Mouse (Mus musculus): ENCODE measurements around the gene Dock4.

Dock4 gene

GRCm38 (mm10) chr12:40559103-40559502, 113.4 kb downstream of the Dock4 start:
- ATAC-seq (ENCODE audit: insufficient number of reproducible peaks, low FRiP score, low TSS enrichment): no peak

DNA sequence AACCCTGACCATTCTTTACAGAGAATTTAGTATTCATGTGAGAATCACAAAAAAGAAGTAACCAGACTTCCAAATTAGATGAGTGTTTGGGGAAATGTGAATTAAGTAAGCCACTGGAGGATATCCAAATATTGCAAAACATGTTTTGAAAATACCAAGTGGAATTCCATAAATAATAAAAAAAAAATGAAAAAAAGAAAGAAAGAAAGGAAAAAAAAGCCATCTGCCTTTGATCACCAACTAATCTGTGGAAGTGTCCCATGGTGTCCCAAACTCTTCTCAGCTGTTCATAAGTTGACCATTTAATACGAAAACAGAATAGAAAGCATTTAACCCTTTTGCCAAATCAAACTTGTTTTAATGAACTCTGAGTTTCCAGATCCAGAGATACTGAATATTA, 118.0 kb downstream of the Dock4 start:
- ATAC-seq (ENCODE audit: insufficient number of reproducible peaks, low FRiP score, low TSS enrichment): no peak

- no peak for ATAC-seq (ENCODE audit: insufficient number of reproducible peaks, low FRiP score, low TSS enrichment)
Measured at GRCm38 (mm10) chr12:40564261-40564660, 118.5 kb downstream of the Dock4 start.

- ATAC-seq (ENCODE audit: insufficient number of reproducible peaks, low FRiP score, low TSS enrichment): no peak
Measured at GRCm38 (mm10) chr12:40568365-40568885, 122.7 kb downstream of the Dock4 start.

- no peak for ATAC-seq (ENCODE audit: insufficient number of reproducible peaks, low FRiP score, low TSS enrichment)
Measured at GRCm38 (mm10) chr12:40568971-40569968, 123.5 kb downstream of the Dock4 start.

GRCm38 (mm10) chr12:40570250-40570649, 124.5 kb downstream of the Dock4 start:
- no peak for ATAC-seq (ENCODE audit: insufficient number of reproducible peaks, low FRiP score, low TSS enrichment)

DNA sequence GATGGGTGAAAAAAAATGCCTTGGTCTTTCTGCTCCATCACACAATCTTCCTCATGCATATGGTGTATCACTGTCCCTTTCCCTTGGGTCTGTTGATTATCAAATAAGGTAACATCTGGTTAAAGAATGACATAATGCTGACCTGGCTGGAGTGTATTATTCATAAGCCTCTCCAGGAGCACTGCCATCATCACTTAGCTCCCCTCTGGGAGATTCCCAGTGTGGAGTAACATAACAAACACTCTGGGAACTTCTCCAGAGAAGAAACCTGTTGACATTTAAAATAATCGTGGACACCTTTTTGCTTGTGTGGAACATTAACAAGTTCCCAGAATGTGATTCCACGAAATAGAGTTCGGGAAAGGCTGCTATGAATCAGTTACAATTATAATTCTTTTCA, 128.3 kb downstream of the Dock4 start:
- no peak for ATAC-seq (ENCODE audit: insufficient number of reproducible peaks, low FRiP score, low TSS enrichment)

DNA sequence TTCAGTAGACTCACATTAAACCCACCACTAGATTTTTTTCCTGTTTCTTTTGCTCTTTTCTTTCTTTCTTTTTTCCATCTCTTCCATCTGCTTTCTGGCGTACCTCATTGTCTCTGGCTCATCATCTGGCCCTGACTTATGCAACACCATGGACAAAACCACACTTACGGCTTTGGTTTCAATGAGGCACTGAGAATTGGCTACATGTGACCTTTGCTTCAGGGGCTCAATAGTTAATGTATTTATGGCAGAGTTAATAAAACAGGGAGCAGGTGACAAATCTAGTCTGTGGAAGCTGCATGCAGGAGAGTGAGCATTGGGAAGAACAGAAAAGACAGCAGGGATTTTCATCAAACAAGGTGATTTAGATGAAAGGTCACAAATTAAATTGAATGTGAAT, 131.0 kb downstream of the Dock4 start:
- no peak for ATAC-seq (ENCODE audit: insufficient number of reproducible peaks, low FRiP score, low TSS enrichment)

DNA sequence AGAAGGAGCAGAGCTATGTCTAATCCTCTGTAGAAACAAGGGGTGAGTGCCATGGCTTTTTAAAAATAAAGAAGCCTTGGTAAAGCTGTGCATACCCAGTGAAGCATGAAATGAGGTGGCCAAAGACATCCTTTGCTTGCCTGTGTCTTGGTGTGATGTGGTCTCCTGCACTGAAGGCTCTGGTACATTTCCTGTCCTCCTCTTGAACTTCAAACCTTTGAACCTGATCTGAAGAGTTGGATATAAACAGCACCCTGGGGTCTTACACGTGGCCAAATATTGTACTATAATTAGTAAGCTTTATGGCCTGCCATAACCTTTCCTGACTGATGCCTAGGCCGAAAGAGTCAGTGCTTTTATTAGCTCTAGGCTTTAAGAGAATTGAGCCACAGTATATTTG, 134.6 kb downstream of the Dock4 start:
- no peak for ATAC-seq (ENCODE audit: insufficient number of reproducible peaks, low FRiP score, low TSS enrichment)

- no peak for ATAC-seq (ENCODE audit: insufficient number of reproducible peaks, low FRiP score, low TSS enrichment)
Measured at GRCm38 (mm10) chr12:40581037-40581436, 135.3 kb downstream of the Dock4 start.

- no peak for ATAC-seq (ENCODE audit: insufficient number of reproducible peaks, low FRiP score, low TSS enrichment)
Measured at GRCm38 (mm10) chr12:40582059-40582458, 136.3 kb downstream of the Dock4 start.

DNA sequence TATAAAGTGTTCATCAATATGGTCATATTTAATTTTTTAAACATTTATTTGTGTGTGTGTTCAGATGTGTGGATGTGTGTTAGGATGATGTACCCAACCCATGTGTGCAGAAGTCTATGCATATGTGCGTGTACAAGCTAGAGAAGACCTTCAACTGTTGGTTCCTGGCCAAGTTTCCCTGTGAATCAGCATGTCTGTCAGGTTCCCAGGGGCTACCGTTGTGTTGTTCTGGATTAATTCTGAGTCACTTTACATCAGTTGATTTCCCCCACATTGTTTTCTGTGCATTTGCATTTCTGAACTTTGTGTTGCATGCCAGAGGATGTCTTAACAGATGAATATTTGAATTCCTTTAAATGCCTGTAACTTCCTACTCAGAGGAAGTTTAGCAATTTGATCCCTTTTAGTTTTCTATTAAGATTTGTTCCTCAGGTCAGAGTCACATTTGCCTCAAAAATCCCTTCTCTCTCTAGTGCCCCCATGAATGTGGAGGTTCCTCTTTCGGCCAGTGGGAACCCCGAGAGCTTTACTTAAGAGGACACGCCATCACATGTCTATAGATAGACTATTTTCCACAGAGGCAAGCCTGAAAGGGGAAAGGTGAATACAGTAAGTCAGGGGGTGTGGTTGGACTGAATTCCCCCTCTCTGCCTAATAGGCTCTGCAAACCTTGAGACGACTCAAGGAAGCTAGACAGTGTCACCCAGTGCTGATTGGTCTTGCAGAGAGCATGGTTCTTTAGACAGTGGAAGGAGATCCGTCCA, 139.0 kb downstream of the Dock4 start:
- ATAC-seq (ENCODE audit: insufficient number of reproducible peaks, low FRiP score, low TSS enrichment): no peak

DNA sequence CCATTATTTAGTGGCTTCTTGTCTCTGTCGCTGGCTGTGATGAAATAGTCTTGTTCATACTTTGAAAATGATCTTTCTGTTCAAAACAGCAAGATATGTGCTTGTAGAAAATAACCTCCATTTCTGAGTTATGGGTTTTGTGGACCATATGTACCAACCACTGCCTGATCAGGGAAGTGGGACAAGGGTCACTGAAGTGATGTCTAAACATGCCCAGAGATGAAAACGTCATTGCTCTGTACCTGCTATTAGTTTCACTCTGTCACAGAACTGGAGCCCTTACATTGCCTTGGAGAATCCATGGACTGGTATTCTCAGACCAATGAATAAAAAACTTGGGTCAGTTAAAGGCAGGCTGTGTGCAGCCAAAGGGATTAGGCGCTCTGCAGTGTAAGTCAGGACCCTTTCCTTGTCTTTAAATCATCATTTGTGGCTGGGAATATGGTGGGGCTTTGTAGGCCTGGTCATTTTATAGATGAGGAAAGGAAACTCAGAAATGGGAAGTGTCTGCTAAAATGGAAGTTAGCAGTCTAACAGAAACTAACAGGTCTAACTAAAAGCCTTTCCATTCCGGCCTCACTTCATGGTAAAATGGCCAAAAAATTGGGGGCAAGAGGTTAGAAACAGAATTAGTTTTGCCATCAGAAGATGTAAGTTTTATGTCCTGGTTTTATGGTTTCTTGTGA, 139.8 kb downstream of the Dock4 start:
- ATAC-seq (ENCODE audit: insufficient number of reproducible peaks, low FRiP score, low TSS enrichment): no peak

DNA sequence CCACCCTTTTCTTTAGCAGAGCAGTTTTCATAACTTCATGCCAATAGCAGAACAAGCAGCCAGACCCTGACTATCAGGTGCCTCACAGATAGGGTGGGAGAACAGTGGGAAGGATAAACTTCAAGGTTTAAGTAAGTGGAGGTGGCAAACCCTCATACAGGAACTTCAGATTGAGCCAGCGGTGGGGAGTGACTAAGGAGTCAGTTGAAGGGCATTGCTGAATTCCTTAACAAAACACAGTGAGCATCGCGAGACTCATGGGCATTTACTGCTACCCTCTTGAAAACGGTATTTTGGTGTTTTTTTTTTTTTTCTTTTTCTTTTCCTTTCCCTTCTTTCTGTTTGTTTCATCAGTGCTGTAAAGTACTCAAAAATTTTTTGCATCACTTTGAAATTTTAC, 148.4 kb downstream of the Dock4 start:
- no peak for ATAC-seq (ENCODE audit: insufficient number of reproducible peaks, low FRiP score, low TSS enrichment)

- no peak for ATAC-seq (ENCODE audit: insufficient number of reproducible peaks, low FRiP score, low TSS enrichment)
Measured at GRCm38 (mm10) chr12:40595440-40595839, 149.7 kb downstream of the Dock4 start.

- no peak for ATAC-seq (ENCODE audit: insufficient number of reproducible peaks, low FRiP score, low TSS enrichment)
Measured at GRCm38 (mm10) chr12:40596020-40596419, 150.3 kb downstream of the Dock4 start.

- ATAC-seq (ENCODE audit: insufficient number of reproducible peaks, low FRiP score, low TSS enrichment): no peak
Measured at GRCm38 (mm10) chr12:40596441-40596840, 150.7 kb downstream of the Dock4 start.

DNA sequence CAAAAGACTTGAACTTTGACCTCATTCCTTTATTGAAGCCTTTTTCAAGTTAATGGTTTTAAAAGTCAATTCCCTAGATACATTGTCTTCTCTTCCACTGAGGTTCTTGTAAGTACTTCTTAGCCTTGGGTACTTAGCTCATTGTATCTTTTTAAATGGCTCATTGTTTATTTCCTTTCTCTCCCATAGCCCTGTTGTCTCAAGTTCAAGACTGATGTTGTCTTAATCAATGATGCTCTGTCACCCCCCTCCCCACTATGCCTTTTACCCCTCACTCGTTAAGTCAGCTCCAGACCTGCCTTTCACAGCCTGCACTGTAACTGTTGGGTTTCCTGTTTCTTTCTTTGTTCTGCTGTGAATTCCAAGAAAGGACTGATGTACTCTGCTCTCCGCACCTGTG, 154.2 kb downstream of the Dock4 start:
- no peak for ATAC-seq (ENCODE audit: insufficient number of reproducible peaks, low FRiP score, low TSS enrichment)

GRCm38 (mm10) chr12:40605565-40605964, 159.8 kb downstream of the Dock4 start:
- ATAC-seq (ENCODE audit: insufficient number of reproducible peaks, low FRiP score, low TSS enrichment): no peak

DNA sequence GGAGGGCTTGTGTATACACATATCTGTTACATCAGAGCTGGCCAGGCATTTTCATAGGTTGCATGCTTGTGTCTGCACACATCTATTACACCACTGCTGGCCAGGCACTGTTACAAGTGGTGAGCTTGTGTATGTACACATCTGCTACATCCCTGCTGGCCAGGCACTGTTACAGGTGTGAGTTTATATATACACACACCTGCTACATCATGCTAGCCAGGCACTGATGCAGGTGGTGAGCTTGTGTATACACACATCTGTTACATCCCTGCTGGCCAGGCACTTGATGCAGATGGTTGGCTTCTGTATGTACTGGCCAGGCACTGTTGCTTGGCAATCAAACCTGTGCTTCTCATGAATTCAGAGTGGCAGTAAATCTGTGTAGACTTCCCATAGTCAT, 177.2 kb downstream of the Dock4 start:
- ATAC-seq (ENCODE audit: insufficient number of reproducible peaks, low FRiP score, low TSS enrichment): no peak

GRCm38 (mm10) chr12:40626521-40626920, 180.8 kb downstream of the Dock4 start:
- no peak for ATAC-seq (ENCODE audit: insufficient number of reproducible peaks, low FRiP score, low TSS enrichment)
